Mouse (Mus musculus): Measurements from ENCODE around the gene Gm3182.
"Not testable (repeated sequence)": the region's sequence is repeated elsewhere in the genome, so short reads cannot be mapped to it uniquely, and the experiment has no call there.

The Gm3182 gene

DNA sequence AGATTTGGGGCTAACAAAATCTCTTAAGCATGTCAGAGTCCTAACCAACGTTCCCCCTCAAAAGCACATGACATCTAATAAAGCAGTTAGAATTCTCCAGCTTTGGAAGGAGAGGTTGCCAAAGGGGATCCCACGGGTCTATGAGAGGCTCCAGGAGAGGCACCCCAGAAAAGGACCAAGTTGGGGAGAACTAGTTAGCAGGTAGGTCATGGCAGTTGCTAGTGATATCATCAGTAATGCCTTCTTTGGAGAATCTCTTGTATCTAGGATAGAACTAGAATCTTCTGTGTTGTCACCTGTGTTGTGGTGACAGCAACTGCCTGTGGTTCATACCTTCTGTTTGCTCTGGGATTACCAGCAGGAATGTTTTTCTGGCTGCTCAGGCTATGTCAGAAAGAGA, at the start of gene Gm3182:
Gene Gm3182 (plus strand): TSS at position 301 of the 400 bp plus-strand sequence.
- not testable (repeated sequence) for DNase-seq (ENCODE audit: extremely low spot score, low spot score)

DNA sequence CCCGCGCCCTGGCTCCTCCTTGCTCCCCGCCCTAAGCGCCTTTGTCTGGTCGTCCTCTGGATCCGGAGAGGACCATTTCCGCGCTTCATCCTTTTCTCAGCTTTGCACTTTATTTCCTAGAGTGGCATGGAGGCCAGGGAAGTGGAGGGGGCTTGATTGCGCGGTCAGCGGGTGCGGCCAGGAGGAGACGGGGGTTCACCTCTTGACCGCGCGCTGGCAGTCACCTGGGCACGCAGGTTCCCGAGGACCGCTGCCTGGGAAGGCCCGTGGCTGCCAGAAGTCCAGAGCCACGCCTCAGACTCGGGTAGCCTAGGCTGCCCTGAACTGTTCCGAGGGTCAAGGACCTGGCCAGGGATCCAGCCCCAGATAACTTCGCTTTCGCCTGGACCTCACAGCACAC, 17.9 kb downstream of the Gm3182 start:
- DNase-seq (ENCODE audit: extremely low spot score, low spot score), result peak; percentile 10

Data from neural tube, embryonic 10.5 days (tissue).